Mouse (Mus musculus) lung, postnatal 14 days (tissue): ENCODE data around the gene Ptprr.

Experiments
- DNase-seq: peaks from one replicate; pipeline ENCODE4 v3.0.0; 2021

Gene Ptprr

DNA sequence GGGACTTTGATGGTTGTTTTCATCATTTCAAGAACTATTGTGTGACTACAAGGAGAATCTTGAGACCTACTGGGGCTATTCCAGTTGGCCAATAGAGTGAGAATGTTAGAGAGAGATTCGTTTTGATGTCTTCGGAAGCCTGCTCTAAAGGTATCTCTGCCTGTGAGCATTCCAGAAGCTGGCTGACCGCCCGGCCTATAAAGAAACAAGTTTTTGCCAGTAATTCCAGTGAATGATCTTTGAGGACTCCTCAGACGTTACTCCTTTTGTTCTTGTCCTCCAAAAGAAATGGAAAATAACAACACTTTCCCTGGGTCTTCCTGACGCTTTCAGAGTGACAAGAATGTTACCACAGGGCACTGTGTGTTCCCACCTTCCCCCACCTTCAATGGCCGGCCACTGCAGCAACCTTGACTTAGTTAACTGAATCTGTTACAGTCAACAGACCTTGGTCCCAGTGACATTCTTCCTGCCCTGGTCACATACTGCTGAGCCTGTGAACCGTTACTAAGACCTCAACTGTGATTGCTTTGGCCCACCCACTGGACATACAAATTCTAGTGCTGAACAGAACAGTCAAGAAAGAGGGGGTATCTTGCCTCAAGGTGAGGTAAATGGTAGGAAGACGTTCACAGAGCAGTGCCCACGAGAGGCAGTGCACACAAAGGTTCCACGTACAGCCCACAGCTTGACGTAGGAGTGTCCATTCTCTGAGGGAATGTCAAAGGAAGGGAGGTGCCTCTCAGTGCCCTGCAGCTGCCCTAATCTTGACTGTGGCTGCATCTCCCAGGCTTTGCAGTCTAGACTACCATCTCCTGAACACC, 252.8 kb downstream of the Ptprr start:
- DNase-seq, result no peak

DNA sequence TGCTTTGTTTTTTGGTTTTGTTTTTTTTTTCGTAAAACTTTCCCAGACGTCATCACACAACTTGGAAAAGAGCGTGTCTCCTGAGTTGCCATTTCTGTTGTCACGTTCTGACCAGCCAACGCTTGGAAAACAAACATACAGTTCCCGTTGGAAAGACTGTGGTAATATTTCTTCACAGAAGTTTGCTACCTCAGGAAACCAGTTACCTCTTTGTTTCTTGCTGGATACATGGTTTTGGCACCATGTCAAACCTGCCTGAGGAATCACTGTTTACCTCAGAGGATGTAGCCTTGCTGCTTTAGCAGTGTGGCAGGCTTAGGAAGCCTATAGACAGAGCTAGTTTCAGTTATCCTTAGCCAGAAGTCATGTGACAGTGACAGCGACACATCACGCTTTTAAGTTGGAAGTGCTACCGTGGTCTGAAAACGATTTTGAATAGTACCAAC, 253.5 kb downstream of the Ptprr start:
- no peak for DNase-seq

DNA sequence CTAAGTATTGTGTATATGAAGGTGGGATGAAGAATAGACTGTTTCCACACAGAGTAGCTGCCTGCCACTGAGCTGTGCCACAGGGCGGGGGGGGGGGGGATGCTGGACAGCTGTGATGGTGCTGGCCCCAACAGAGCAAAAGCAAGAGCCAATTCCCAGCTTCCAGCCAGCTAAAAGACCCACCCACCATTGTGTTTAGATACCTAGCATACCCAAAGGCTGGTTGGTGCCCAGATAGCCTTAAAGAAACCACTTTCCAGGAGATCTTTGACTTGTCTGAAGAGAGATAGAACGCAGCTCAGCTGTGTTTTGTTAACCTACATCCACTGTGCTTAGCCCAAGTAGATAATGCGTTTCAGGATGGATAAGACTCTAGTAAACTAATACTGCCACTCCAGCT, 254.1 kb downstream of the Ptprr start:
- DNase-seq, result no peak

DNA sequence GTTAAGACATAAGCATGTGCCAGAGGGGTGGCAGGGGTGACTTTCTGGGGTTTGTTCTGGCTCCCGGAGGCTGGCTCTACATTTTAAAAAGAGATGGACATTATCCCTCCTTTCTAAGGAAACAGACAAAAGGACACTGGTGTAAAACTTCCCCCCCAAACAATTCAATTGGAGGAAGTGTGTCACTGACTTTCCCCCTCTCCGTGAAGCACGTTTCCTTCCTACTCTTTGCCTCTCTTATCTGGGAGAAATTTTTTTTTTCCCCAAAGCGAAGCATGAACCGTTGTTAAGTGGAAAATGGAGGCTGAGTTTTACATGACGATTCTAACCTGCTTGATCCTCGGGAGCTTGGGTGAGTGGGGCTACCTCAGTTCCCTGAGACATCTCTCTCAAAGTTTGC, 257.3 kb downstream of the Ptprr start, which contains the start of gene Ptprb:
Ptprb (plus strand) TSS at position 244 of the 400 bp plus-strand sequence.
- no peak for DNase-seq

DNA sequence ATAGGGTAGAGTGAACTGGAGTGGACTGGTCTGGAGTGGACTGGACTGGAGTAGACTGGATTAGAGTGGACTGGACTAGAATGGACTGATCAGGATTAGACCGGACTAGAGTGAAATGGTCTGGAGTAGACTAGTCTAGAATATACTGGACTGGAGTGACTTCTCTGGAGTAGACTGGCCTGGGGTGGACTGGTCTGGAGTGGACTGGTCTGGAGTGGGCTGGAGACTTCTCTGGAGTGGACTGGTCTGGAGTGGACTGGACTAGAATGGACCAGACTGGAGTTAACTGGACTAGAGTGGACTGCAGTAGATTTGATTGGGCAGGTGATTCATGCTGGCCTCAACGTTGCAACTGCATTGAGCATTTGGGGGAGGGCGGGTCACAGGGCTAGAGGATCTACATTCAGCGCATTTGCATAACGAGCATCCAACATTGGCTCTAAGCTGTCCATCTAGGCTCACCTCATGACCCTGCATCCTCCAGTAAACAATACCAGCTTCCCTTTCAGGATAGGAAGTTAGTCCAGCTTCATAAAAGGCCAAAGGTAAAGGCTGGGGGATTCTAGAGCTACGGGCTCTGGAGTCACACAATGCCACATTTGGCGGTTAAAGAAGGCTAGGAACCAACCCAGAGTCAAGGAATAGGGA, 268.8 kb downstream of the Ptprr start:
- no peak for DNase-seq

DNA sequence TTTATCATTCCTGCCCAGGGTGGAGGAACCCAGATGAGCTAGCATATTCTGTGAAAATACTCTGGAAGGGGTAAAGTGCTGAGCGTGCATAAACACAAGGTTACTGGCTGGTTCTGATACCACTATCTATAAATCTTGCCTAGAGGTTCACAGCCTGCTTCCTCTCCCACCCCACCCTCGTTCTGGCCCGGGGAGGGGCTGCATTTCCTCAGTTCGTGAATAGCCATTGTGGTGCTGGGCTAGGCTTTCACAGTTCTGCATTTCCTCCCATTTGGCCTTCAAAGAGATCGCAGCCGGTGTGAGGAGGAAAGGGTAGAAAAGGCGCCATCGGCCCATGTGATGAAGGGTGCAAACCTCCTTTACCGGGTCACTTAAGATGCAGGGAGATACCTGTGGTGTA, 270.1 kb downstream of the Ptprr start:
- peak; percentile 57 for DNase-seq

DNA sequence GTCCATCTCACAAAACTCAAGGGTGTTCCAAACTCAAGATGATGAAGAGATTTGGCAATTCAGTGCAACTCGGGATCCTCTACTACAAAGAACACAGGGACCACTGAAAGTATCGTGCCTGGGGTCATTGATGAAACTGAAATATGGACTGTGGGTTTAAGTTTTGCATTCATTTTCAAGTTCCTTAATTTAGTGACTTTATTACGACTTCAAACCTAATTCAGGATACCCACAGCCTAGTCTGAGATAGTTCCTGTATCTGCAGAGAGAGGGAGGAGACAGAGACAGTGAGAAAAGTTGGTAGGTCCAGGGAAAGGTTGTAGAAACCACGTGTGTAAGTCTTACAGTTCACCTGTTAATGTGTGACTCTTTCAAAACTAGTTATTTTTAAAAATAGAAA, 272.5 kb downstream of the Ptprr start:
- no peak for DNase-seq

DNA sequence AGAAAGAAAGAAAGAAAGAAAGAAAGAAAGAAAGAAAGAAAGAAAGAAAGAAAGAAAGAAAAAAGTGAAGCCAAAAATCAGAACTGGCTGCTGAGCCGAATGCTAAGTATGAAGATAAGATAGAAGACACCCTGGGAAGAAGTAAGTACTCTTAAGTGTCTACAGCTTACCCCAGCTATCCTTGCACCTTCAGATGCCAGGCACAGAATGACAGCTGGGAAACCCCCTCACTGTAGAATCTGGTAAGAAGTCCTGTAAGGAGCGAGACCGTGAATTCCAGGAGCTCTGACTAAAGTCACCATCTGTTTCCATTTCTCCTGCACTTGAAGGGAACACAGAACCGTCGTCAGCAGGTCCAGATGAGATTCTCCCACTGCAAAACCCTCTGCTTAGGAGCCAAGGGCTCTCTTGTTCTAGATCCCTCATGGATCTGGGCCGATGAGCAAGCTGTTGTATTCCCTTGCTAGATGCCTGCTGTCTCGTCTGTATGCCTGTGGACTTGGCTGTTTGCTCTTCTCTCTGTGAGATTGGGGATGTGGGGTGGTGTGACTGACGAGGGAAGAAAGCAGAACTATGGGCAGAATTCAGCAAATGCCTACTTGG, 273.2 kb downstream of the Ptprr start:
- no peak for DNase-seq

DNA sequence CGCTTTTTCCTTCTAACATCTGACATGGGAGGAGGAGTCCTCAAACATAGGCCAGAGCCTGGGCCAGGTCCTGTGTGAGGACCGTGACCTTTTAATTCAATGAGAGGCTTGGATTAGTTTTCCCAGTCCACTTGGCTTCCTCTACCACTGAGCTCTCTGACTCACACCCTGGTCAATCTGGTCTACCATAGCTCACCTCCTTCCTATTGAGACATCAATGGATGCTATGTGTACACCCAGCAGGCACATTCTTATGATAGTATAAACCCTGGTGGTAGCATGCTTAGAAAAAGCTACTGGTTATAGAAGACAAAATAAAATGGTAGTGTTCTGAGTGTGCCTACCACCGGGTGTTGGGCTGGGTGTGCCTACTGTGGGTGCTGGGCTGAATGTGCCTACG, 278.4 kb downstream of the Ptprr start:
- no peak for DNase-seq

DNA sequence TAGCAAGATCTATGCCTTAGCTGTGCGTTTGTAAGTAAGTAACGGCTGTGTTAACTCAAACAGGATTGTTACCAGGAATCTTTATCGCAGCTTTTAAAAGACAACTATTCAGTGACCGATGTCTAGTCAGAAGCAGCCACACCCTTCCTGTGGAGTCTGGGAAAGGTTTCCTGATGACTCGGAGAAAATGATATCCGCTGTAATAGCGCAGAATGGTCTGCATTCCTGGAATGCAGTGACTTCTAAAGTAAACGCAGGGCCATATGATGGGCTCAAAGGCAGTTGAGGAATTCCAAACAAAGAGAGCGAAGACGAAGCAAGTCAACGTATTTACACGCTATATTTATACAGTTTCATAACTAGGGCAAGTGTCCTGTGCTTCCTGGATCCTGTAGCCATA, 279.8 kb downstream of the Ptprr start:
- DNase-seq, result no peak

DNA sequence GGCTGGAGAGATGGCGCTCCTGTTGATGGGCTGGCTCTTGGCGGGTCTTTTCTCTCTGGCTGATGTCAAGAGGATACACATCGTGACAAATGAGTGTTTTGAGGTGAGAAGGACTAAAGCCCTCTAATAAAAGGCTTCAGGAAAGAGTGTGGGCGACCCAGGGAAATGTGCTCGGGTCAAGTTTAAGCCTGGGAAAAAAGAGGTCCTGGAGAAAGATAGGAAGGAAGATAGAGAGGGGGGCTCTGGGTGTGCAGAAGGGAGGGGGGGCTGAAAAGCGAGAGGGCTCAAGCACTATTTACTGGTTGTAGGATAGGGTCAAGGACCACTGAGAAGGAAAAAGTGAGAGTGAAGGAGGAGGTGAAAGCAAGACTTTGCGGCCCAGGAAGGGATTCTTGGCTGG, 282.8 kb downstream of the Ptprr start:
- no peak for DNase-seq

DNA sequence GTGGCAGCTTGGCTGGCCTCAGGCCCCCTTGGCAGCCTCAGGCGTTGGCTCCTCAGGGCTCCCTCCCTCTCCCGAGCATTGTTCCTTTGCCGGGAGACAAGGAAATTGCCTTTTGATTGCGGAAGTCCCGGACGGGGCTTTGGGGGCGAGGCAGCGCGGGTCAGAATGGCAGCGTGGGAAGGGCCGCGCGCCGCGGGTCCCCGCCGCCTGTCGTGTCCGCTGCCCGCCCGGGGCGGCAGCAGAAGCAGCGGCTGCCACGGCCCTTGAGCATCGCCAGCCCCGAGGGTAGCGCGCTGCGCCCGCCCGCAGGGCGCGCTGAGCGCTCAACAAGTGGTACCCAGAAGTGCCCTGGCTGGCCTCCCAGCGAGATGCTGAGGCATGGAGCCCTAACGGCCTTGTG, 283.2 kb downstream of the Ptprr start:
- DNase-seq, result peak; percentile 71

DNA sequence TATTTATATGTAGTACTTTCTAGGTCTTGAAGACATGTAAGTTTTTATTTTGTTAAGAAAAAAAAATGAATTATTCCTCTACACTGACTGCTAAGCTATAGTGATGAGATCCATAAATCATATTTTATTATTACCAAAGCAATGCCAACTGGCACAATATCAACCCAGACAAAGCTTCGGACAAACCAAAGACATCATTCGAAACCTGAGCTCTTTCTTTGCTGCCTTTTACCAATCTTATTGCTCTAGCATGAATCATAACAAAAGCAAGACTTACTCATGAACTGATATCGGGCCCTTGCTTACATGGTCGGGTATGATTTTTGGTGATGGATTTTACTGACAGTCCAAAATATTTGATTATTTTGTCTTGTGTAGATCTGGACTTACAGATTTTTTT, 286.3 kb downstream of the Ptprr start:
- no peak for DNase-seq

DNA sequence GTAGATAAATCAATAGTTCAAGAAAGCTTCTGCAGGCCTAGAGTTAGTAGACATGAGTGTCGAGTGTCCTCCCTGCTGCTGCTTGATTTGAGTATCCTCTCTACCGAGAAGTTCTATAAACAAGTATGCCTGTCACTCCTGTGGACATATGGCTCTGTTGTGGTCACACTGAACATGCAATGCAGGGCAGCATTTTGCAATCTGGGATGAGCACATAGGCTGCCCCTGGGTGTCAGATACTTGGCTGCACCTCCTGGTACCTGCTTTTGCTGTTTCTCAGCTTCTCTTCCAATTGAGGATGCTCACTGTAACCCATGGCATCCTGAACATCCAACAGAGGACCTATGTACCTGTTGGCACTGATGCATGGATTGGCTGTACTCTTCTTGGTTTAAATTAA, 291.4 kb downstream of the Ptprr start:
- DNase-seq, result no peak

DNA sequence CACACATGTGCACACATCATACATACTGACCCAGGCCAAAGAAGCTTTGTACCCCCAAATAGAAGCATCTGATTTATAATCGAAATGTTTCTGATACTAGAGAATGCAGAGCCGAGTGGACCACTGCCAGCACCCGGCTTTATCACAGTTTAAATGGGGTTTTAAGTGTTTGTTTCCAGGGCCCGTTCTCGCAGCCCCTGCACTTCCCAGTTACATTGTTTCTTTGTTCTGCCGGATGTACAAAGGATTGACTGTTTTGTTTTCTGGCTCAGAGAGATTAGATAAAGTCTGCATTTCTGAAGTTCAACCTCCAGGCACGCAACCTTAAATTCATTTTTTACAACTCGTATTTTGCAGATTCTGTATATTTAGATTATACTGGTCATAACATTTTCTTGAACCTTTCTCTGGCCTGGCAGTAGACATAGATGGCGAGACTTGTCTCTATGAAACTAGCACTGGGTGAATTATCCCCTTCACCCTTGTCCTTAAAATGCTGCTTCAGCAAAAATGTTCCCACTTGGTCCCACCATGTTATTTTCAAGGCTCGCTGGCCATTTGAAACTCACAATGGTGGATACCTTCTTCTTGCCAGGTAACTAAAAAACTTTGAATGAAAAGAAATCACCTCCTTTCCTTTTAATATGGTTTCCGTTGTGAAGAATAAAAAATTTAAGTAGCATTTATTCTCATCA, 292.6 kb downstream of the Ptprr start:
- peak; percentile 53 for DNase-seq

DNA sequence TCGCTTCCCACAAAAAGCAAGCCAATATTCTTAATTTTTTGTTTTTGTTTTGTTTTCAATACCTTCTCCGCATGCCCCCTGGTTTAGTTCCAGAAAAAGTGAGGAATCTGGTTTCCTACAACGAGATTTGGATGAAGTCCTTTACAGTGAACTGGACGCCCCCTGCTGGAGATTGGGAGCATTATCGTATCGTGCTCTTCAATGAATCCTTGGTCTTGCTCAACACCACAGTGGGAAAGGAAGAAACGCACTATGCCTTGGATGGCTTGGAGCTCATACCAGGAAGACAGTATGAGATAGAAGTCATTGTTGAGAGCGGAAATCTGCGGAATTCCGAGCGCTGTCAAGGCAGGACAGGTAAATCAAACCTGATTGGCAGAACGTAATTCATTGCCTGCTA, 301.2 kb downstream of the Ptprr start:
- DNase-seq, result peak; percentile 79
